Mouse (Mus musculus) CH12.LX (cell line): Measurements from ENCODE around the gene Rtn3. TPM values are rescaled to one million over a fixed set of nuclear protein-coding genes. Genes with fewer than 3 reads are reported as not detected.

Source experiments
- DNase-seq: peaks from one replicate; pipeline ENCODE4 v3.0.0-alpha.2; 2013; ENCODE audit errors: extremely low read depth
- H3K27ac ChIP-seq: 2 replicates; pipeline ENCODE4 v1.5.1; 2012; ENCODE audit warnings: low read depth, mild to moderate bottlenecking, control low read depth, moderate library complexity; ENCODE audit not compliant: insufficient read depth
- H3K27me3 ChIP-seq: replicated peaks from 2 replicates; pipeline ENCODE3; 2012; ENCODE audit warnings: inconsistent platforms
- H3K36me3 ChIP-seq, 2 experiments: replicated peaks in 1 of 2; 2 replicates each; pipeline versions ENCODE3 to v1.6.1; 2012; ENCODE audit warnings: inconsistent platforms in 1 of 2, low read length in 1 of 2, mild to moderate bottlenecking in 1 of 2, mixed read lengths in 1 of 2, moderate library complexity in 1 of 2; ENCODE audit not compliant: control insufficient read depth in 1 of 2, insufficient read depth in 1 of 2
- H3K4me1 ChIP-seq, 2 experiments: 2 replicates each; pipeline ENCODE4 v1.6.1; 2012; ENCODE audit warnings: inconsistent platforms in 1 of 2, moderate library complexity in 1 of 2; ENCODE audit not compliant: insufficient read depth in 2 of 2, control insufficient read depth in 1 of 2
- H3K4me2 ChIP-seq: 2 replicates; pipeline ENCODE4 v1.6.1; 2012; ENCODE audit warnings: low read depth, mild to moderate bottlenecking, control low read depth; ENCODE audit not compliant: poor library complexity, insufficient read depth, severe bottlenecking
- H3K4me3 ChIP-seq, 3 experiments: fragments of 150-350 bp in 1 of 3; sonication (generic) in 1 of 3; replicated peaks in 1 of 3; 2 replicates each; pipeline versions ENCODE3 to v1.5.1; 2011 to 2012; ENCODE audit warnings: low read depth in 2 of 3, low read length in 2 of 3, mild to moderate bottlenecking in 2 of 3, moderate library complexity in 2 of 3, control low read depth in 1 of 3, improper control_type of control experiment in 1 of 3, inconsistent platforms in 1 of 3, mixed read lengths in 1 of 3; ENCODE audit not compliant: poor library complexity in 1 of 3
- H3K79me2 ChIP-seq: replicated peaks from 2 replicates; pipeline ENCODE4 v1.6.1; 2012; ENCODE audit warnings: mild to moderate bottlenecking, moderate library complexity; ENCODE audit not compliant: control insufficient read depth, poor library complexity, insufficient read depth, severe bottlenecking; ENCODE audit errors: extremely low read depth
- H3K9ac ChIP-seq: 2 replicates; pipeline ENCODE4 v1.6.1; 2012; ENCODE audit warnings: low read depth, mild to moderate bottlenecking, control low read depth, moderate library complexity; ENCODE audit not compliant: insufficient read depth
- H3K9me3 ChIP-seq: replicated peaks from 2 replicates; pipeline ENCODE3; 2012; ENCODE audit warnings: low read length, inconsistent platforms, mixed read lengths
- CHD1 ChIP-seq: IDR thresholded peaks from 2 replicates; pipeline ENCODE4 v1.6.1; 2012; ENCODE audit warnings: low read depth, low read length, improper control_type of control experiment, inconsistent platforms
- CTCF ChIP-seq, 2 experiments: IDR thresholded peaks in 1 of 2; conservative IDR thresholded peaks in 1 of 2; 2 replicates each; pipeline ENCODE4 v1.5.1; 2011 to 2012; ENCODE audit warnings: low read depth in 2 of 2, low read length in 2 of 2, improper control_type of control experiment in 1 of 2, inconsistent platforms in 1 of 2, mild to moderate bottlenecking in 1 of 2, moderate library complexity in 1 of 2
- ELF1 ChIP-seq: IDR thresholded peaks from 2 replicates; pipeline ENCODE4 v1.6.1; 2014; ENCODE audit warnings: low read depth, mild to moderate bottlenecking, inconsistent platforms, low read length, improper control_type of control experiment
- GABPA ChIP-seq: IDR thresholded peaks from 2 replicates; pipeline ENCODE4 v1.6.1; 2012; ENCODE audit warnings: low read depth, low read length, improper control_type of control experiment, inconsistent platforms; ENCODE audit not compliant: insufficient replicate concordance
- IRF4 ChIP-seq: IDR thresholded peaks from 2 replicates; pipeline ENCODE4 v1.6.1; 2014; ENCODE audit warnings: low read depth, mild to moderate bottlenecking, inconsistent platforms, low read length, improper control_type of control experiment
- KAT2A ChIP-seq: IDR thresholded peaks from 2 replicates; pipeline ENCODE4 v1.6.1; 2012; ENCODE audit warnings: low read length, improper control_type of control experiment, inconsistent platforms; ENCODE audit not compliant: insufficient replicate concordance
- MAZ ChIP-seq: IDR thresholded peaks from 2 replicates; pipeline ENCODE4 v1.6.1; 2012; ENCODE audit warnings: low read depth, mild to moderate bottlenecking, inconsistent platforms, low read length, improper control_type of control experiment, moderate library complexity
- MEF2A ChIP-seq: IDR thresholded peaks from 2 replicates; pipeline ENCODE4 v1.6.1; 2014; ENCODE audit warnings: low read depth, mild to moderate bottlenecking, inconsistent platforms, low read length, improper control_type of control experiment, borderline replicate concordance
- NRF1 ChIP-seq: IDR thresholded peaks from 2 replicates; pipeline ENCODE4 v1.6.1; 2014; ENCODE audit warnings: low read depth, mild to moderate bottlenecking, inconsistent platforms, low read length, improper control_type of control experiment, moderate library complexity
- POLR2A ChIP-seq: IDR thresholded peaks from 2 replicates; pipeline ENCODE4 v1.6.1; 2011; ENCODE audit warnings: low read depth, mild to moderate bottlenecking, improper control_type of control experiment, low read length
- RAD21 ChIP-seq: IDR thresholded peaks from 2 replicates; pipeline ENCODE4 v1.6.1; 2011; ENCODE audit warnings: low read depth, mild to moderate bottlenecking, low read length, improper control_type of control experiment, moderate library complexity
- SMC3 ChIP-seq: IDR thresholded peaks from 2 replicates; pipeline ENCODE4 v1.6.1; 2011; ENCODE audit warnings: low read depth, low read length, improper control_type of control experiment
- USF1 ChIP-seq: IDR thresholded peaks from 2 replicates; pipeline ENCODE4 v1.6.1; 2014; ENCODE audit warnings: low read depth, mild to moderate bottlenecking, inconsistent platforms, low read length, improper control_type of control experiment
- USF2 ChIP-seq: conservative IDR thresholded peaks from 2 replicates; pipeline ENCODE4 v1.6.1; 2011; ENCODE audit warnings: low read depth, low read length, improper control_type of control experiment
- ZC3H11A ChIP-seq: IDR thresholded peaks from 2 replicates; pipeline ENCODE4 v1.6.1; 2012; ENCODE audit warnings: low read depth, mild to moderate bottlenecking, inconsistent platforms, low read length, improper control_type of control experiment
- dilution Hi-C: fragments of 300-500 bp; cut with MboI; formaldehyde crosslinking; loops from 2 replicates; pipeline ENCODE4 v1.14.3; 2020; ENCODE audit warnings: low sequenced_read_pairs; ENCODE audit not compliant: extremely low pct_unique_long_range_greater_than_20kb, extremely low pct_ligation_motif_present
- in situ Hi-C: fragments of 300-500 bp; cut with MboI; formaldehyde crosslinking; loops from 3 replicates; pipeline ENCODE4 v1.14.3; 2019; ENCODE audit warnings: low sequenced_read_pairs, low pct_ligation_motif_present, low pct_unique_long_range_greater_than_20kb, mixed read lengths
- polyA plus RNA-seq: library from polyadenylated mRNA; unstranded; fragments of >175 nt; gene quantifications from 2 replicates; pipeline ENCODE4 v1.2.1, GENCODE M21; 2012; ENCODE audit warnings: low read depth; ENCODE audit not compliant: insufficient read length
- total RNA-seq, 2 experiments: library from RNA; depleted of rRNA; stranded (reverse); fragments of 300-350 nt in 1 of 2; fragments of >200 nt in 1 of 2; gene quantifications; 2 replicates each; pipeline ENCODE4 v1.2.3; 2012 to 2014

Gene Rtn3
- total and polyA plus RNA-seq, 3 experiments: 32.7 to 102 (median 39.1) TPM

- H3K9ac ChIP-seq: no peak overlapping the region
- H3K4me3 ChIP-seq: no peak overlapping the region
- no peak for DNase-seq
- no peak overlapping the region for H3K27ac ChIP-seq
- in situ Hi-C loops (no loop called here), dilution Hi-C loops (no loop called here)
- peaks cover 5 to 51% of the 10 kb centered on the region in 2 experiments for H3K36me3 ChIP-seq
- H3K4me1 ChIP-seq: peaks cover 0 to 38% of the 10 kb centered on the region in 2 experiments; a peak in 2 of 4 replicates
- no peak overlapping the region for H3K4me2 ChIP-seq
- no peaks in the 10 kb centered on the region for H3K27me3 ChIP-seq
- no peaks in the 10 kb centered on the region for H3K9me3 ChIP-seq
- H3K79me2 ChIP-seq: peaks cover 10% of the 10 kb centered on the region
- TF ChIP-seq CHD1 (no peak), IRF4 (no peak), MAZ (no peak), ELF1 (no peak), USF1 (no peak), NRF1 (no peak), GABPA (no peak)
Observed at GRCm38 (mm10) chr19:7458901-7459300, 24.2 kb downstream of the Rtn3 start.

- TF ChIP-seq NRF1 (no peak), SMC3 (peak; percentile 26), MEF2A (no peak), CTCF (conservative IDR thresholded peaks at IDR 0.05 in 1 of 2, IDR thresholded peaks at IDR 0.05 in 1 of 2; ENCODE audit: low read depth in 2 of 2, low read length in 2 of 2) (peak in 1 of 2 experiments; percentile 40; a peak in 2 of 4 replicates), USF2 (no peak), POLR2A (no peak), IRF4 (peak; percentile 27; the same call in 1 of the 2 replicates), KAT2A (no peak), ZC3H11A (no peak), RAD21 (peak; percentile 8)
- Histone ChIP-seq H3K36me3 (peaks cover 5 to 40% of the 10 kb centered on the region in 2 experiments), H3K9ac (no peak overlapping the region), H3K79me2 (peaks cover 2% of the 10 kb centered on the region; the same call in 1 of the 2 replicates), H3K9me3 (no peaks in the 10 kb centered on the region), H3K4me2 (no peak overlapping the region), H3K4me1 (peaks cover 0 to 38% of the 10 kb centered on the region in 2 experiments; a peak in 2 of 4 replicates), H3K27me3 (no peaks in the 10 kb centered on the region), H3K4me3 (no peak overlapping the region), H3K27ac (no peak overlapping the region)
- in situ Hi-C loops (no loop called here), dilution Hi-C loops (no loop called here)
- DNase-seq: no peak
Observed at GRCm38 (mm10) chr19:7456803-7457202, 26.3 kb downstream of the Rtn3 start.
